Mouse (Mus musculus) MEL (cell line): ENCODE results near the gene Nqo1. TPM values are rescaled to one million over a fixed set of nuclear protein-coding genes. Genes with fewer than 3 reads are reported as not detected.
A peak's percentile ranks its signal among the peaks of the same experiment; 100 is the strongest.

Source experiments
- DNase-seq: peaks from one replicate; pipeline ENCODE4 v3.0.0; 2011; ENCODE audit warnings: low read depth, low spot score
- H3K27ac ChIP-seq: 2 replicates; pipeline ENCODE4 v1.5.1; 2012; ENCODE audit warnings: low read depth, mild to moderate bottlenecking, control low read depth, low read length, moderate library complexity; ENCODE audit not compliant: control insufficient read depth
- H3K27me3 ChIP-seq, 2 experiments: fragments of 150-350 bp in 1 of 2; sonication (generic) in 1 of 2; 2 replicates each; pipeline ENCODE4 v1.6.1; 2012; ENCODE audit warnings: low read length in 2 of 2, mild to moderate bottlenecking in 2 of 2, improper control_type of control experiment in 1 of 2, moderate library complexity in 1 of 2; ENCODE audit not compliant: insufficient read depth in 2 of 2, control insufficient read depth in 1 of 2
- H3K36me3 ChIP-seq, 2 experiments: 2 replicates each; pipeline ENCODE4 v1.6.1; 2012 to 2014; ENCODE audit warnings: low read length in 2 of 2, improper control_type of control experiment in 1 of 2, inconsistent platforms in 1 of 2, mild to moderate bottlenecking in 1 of 2; ENCODE audit not compliant: insufficient read depth in 2 of 2, control insufficient read depth in 1 of 2
- H3K4me1 ChIP-seq, 2 experiments: fragments of 150-350 bp in 1 of 2; sonication (generic) in 1 of 2; 2 replicates each; pipeline ENCODE4 v1.6.1; 2012; ENCODE audit warnings: low read length in 2 of 2, improper control_type of control experiment in 1 of 2, mild to moderate bottlenecking in 1 of 2; ENCODE audit not compliant: insufficient read depth in 2 of 2, control insufficient read depth in 1 of 2
- H3K4me3 ChIP-seq, 2 experiments: fragments of 150-350 bp in 1 of 2; sonication (generic) in 1 of 2; 2 replicates each; pipeline ENCODE4 v1.5.1; 2012; ENCODE audit warnings: low read depth in 2 of 2, low read length in 2 of 2, mild to moderate bottlenecking in 2 of 2, moderate library complexity in 2 of 2, control low read depth in 1 of 2, improper control_type of control experiment in 1 of 2; ENCODE audit not compliant: control insufficient read depth in 1 of 2, insufficient read depth in 1 of 2
- H3K79me2 ChIP-seq: 2 replicates; pipeline ENCODE4 v1.6.1; 2012; ENCODE audit warnings: mild to moderate bottlenecking, low read length, moderate library complexity; ENCODE audit not compliant: control insufficient read depth, poor library complexity, insufficient read depth
- H3K9ac ChIP-seq: 2 replicates; pipeline ENCODE4 v1.6.1; 2012; ENCODE audit warnings: low read depth, mild to moderate bottlenecking, control low read depth, low read length, moderate library complexity; ENCODE audit not compliant: control insufficient read depth, poor library complexity, severe bottlenecking
- H3K9me3 ChIP-seq: fragments of 150-350 bp; sonication (generic); replicated peaks from 2 replicates; pipeline ENCODE4 v1.6.1; 2012; ENCODE audit warnings: mild to moderate bottlenecking, low read length, improper control_type of control experiment, moderate library complexity; ENCODE audit not compliant: insufficient read depth
- CHD2 ChIP-seq: IDR thresholded peaks from 2 replicates; pipeline ENCODE4 v1.6.1; 2011; ENCODE audit warnings: low read length, improper control_type of control experiment
- E2F4 ChIP-seq: IDR thresholded peaks from 2 replicates; pipeline ENCODE4 v1.6.1; 2011; ENCODE audit warnings: low read depth, low read length, improper control_type of control experiment, borderline replicate concordance
- GABPA ChIP-seq: IDR thresholded peaks from 2 replicates; pipeline ENCODE4 v1.6.1; 2012; ENCODE audit warnings: low read depth, mild to moderate bottlenecking, inconsistent platforms, low read length, improper control_type of control experiment, moderate library complexity
- HCFC1 ChIP-seq: IDR thresholded peaks from 2 replicates; pipeline ENCODE4 v1.6.1; 2012; ENCODE audit warnings: low read depth, mild to moderate bottlenecking, inconsistent platforms, low read length, improper control_type of control experiment, moderate library complexity
- JUND ChIP-seq: IDR thresholded peaks from 2 replicates; pipeline ENCODE4 v1.6.1; 2011; ENCODE audit warnings: low read depth, mild to moderate bottlenecking, improper control_type of control experiment, low read length
- MAZ ChIP-seq: IDR thresholded peaks from 2 replicates; pipeline ENCODE4 v1.6.1; 2012; ENCODE audit warnings: low read depth, mild to moderate bottlenecking, inconsistent platforms, low read length, improper control_type of control experiment
- MEF2A ChIP-seq: IDR thresholded peaks from 2 replicates; pipeline ENCODE4 v1.6.1; 2014; ENCODE audit warnings: low read depth, mild to moderate bottlenecking, inconsistent platforms, low read length, improper control_type of control experiment; ENCODE audit not compliant: poor library complexity, insufficient replicate concordance, severe bottlenecking; ENCODE audit errors: extremely low read depth
- MYC ChIP-seq: IDR thresholded peaks from 2 replicates; pipeline ENCODE4 v1.6.1; 2011; ENCODE audit warnings: low read depth, mild to moderate bottlenecking, low read length, improper control_type of control experiment, moderate library complexity
- RAD21 ChIP-seq: IDR thresholded peaks from 2 replicates; pipeline ENCODE4 v1.6.1; 2011; ENCODE audit warnings: mild to moderate bottlenecking, low read depth, low read length, improper control_type of control experiment
- SMC3 ChIP-seq: IDR thresholded peaks from 2 replicates; pipeline ENCODE4 v1.6.1; 2011; ENCODE audit warnings: low read depth, low read length, improper control_type of control experiment
- TBP ChIP-seq: IDR thresholded peaks from 2 replicates; pipeline ENCODE4 v1.8.0; 2011; ENCODE audit warnings: low read depth, low read length, improper control_type of control experiment
- TCF12 ChIP-seq: IDR thresholded peaks from 2 replicates; pipeline ENCODE4 v1.6.1; 2014; ENCODE audit warnings: low read depth, mild to moderate bottlenecking, inconsistent platforms, low read length, improper control_type of control experiment, moderate library complexity
- ZKSCAN1 ChIP-seq: IDR thresholded peaks from 2 replicates; pipeline ENCODE4 v1.6.1; 2012; ENCODE audit warnings: low read depth, mild to moderate bottlenecking, inconsistent platforms, low read length, improper control_type of control experiment, moderate library complexity
- ZNF384 ChIP-seq: IDR thresholded peaks from 2 replicates; pipeline ENCODE4 v1.6.1; 2012; ENCODE audit warnings: low read depth, mild to moderate bottlenecking, inconsistent platforms, low read length, improper control_type of control experiment
- polyA plus RNA-seq, 2 experiments: library from polyadenylated mRNA; stranded (reverse) in 1 of 2; unstranded in 1 of 2; fragments of >175 nt in 1 of 2; fragments of >200 nt in 1 of 2; gene quantifications; 2 replicates each; pipeline versions ENCODE4 v1.2.1 to v1.2.4; 2012; ENCODE audit warnings: low replicate concordance in 2 of 2, low read depth in 1 of 2; ENCODE audit not compliant: insufficient read length in 2 of 2, insufficient read depth in 1 of 2, missing spikeins in 1 of 2
- total RNA-seq: library from RNA; depleted of rRNA; stranded (reverse); fragments of 300-350 nt; gene quantifications from 2 replicates; pipeline ENCODE4 v1.2.3, GENCODE M21; 2012

Gene Nqo1
- total and polyA plus RNA-seq, 3 experiments: 8.0 to 8.8 TPM; not detected in 1

DNA sequence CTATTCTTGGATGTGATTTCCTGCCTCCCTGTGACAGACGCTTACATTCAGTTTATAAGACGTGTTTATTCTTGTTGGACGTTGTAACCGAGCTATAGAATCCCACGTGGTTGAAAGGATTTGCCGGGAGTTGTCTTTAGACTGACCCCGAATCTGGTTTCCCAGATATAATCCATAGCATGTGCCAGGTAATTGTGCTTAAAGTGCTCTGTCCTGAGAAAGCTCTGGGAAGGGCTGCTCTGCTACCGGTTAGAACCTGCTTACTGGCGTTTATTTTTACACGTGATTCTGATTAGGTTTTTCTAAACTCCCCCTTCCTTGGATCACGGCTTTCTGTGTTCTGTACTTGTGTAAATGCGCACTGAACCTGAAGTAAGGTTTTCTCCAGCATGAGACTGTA is 5.3 kb downstream of the Nqo1 start:
- Histone ChIP-seq H3K4me3 (no peak overlapping the region), H3K4me1 (peaks cover 3 to 11% of the 10 kb centered on the region in 2 experiments; a peak in 3 of 4 replicates), H3K27ac (no peak overlapping the region), H3K36me3 (peaks cover 0 to 5% of the 10 kb centered on the region in 2 experiments; a peak in 2 of 4 replicates), H3K9me3 (no peaks in the 10 kb centered on the region)
- TF ChIP-seq JUND (no peak), TCF12 (no peak), GABPA (no peak), MYC (no peak), E2F4 (no peak), SMC3 (no peak), HCFC1 (no peak), MAZ (no peak)
- TF ChIP-seq, all 39 proteins: peak for 0
- Histone ChIP-seq H3K27me3 (no peaks in the 10 kb centered on the region), H3K79me2 (no peaks in the 10 kb centered on the region), H3K9ac (no peak overlapping the region)
- DNase-seq: no peak

DNA sequence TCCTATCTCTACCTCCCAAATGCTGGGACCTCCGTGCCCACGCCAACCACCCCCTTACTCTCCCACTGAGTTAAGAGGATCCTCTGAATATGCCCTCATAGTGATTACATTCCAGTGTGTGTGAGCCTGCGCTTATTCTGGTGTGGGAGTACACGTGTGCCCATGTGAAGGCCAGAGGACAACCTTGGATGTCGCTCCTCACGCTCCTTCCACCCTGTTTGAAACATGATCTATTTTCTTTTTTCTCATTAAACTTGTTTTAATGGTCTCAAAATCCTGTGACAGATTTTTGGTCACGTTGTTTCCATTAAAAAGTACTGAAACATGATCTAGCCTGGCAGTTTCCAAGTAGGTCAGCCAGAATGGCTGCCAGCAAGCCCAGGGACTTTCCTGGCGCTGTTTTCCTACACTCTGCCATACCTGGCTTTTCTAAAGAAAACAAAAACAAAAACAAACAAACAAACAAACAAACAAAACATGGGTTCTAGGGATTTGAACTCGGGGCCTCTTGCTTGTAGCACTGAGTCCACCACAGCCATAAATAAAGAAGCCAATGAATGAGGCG is 6.8 kb downstream of the Nqo1 start:
- Histone ChIP-seq H3K4me1 (0 out of 4 replicates have a peak, but pooled peaks cover 0 to 2% of the 10 kb centered on the region in 2 experiments), H3K4me3 (no peak overlapping the region), H3K27ac (no peak overlapping the region), H3K79me2 (no peaks in the 10 kb centered on the region), H3K36me3 (no peaks in the 10 kb centered on the region; a peak in 1 of 4 replicates), H3K27me3 (no peaks in the 10 kb centered on the region), H3K9me3 (no peaks in the 10 kb centered on the region), H3K9ac (no peak overlapping the region)
- DNase-seq: no peak
- no peak for TF ChIP-seq TBP
- no peak for TF ChIP-seq RAD21
- TF ChIP-seq CHD2: no peak
- TF ChIP-seq ZKSCAN1: no peak
- TF ChIP-seq MEF2A: no peak

DNA sequence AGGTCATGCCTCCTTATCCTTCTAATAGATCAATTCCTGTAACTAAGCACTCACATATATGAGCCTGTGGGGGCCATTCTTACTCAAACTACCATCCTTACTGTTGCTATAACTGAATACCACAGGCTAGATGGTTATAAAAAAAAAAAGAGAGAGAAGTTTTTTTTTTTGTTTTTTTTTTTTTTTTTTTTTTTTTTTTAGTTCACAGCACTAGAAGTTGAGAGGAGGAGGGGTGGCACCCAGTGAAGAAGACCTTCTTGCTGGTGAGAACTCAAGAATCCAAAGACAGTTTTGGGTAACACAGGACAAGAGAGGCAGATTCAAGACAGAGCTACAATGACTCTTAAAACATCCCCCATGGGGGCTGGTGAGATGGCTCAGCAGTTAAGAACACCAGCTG is 7.6 kb downstream of the Nqo1 start:
- no peak for DNase-seq
- no peak overlapping the region for H3K27ac ChIP-seq
- H3K36me3 ChIP-seq: no peaks in the 10 kb centered on the region
- H3K4me1 ChIP-seq: no peaks in the 10 kb centered on the region
- H3K4me3 ChIP-seq: no peak overlapping the region
- H3K9ac ChIP-seq: no peak overlapping the region
- H3K27me3 ChIP-seq: no peaks in the 10 kb centered on the region
- H3K9me3 ChIP-seq: no peaks in the 10 kb centered on the region
- TF ChIP-seq RAD21 (no peak), ZNF384 (peak; percentile 60; the same call in 1 of the 2 replicates), CHD2 (no peak)
- TF ChIP-seq, all 39 proteins: peak for 1
- no peaks in the 10 kb centered on the region for H3K79me2 ChIP-seq
